Comparison of ENCODE assay signal across 42 mouse cellular contexts in genomic region chrX:165049929-165050328, GRCm38 (mm10). TPM values are rescaled to one million over a fixed set of nuclear protein-coding genes. Genes with fewer than 3 reads are reported as not detected.
"Had no signal": no experiment of that assay in that cellular context is flagged by ENCODE, and none has a peak within 500 bp of the region (broad histone marks: within the 10 kb centered on the region; RNA-seq: fewer than 3 reads in every experiment).

No protein-coding gene starts in this region.

- H3K4me1 ChIP-seq: heart, embryonic 10.5 days; heart, embryonic 12.5 days; hindbrain, embryonic 10.5 days; hindbrain, embryonic 12.5 days; intestine, embryonic 15.5 days; limb, embryonic 13.5 days; limb, embryonic 15.5 days had no signal

- DNase-seq: gastrocnemius, adult 2 months; gastrocnemius, postnatal 10 days; gastrocnemius, postnatal 25 days; heart, adult 18-20 months; heart, postnatal 10 days; heart, postnatal 4 days; kidney, adult 18-20 months; kidney, adult 8-10 months; kidney, postnatal 10 days; kidney, postnatal 36 days; layer of hippocampus, adult 9-11 months; layer of hippocampus, postnatal 36 days; left cerebral cortex, postnatal 4 days had no signal

- ATAC-seq: hindbrain, embryonic 16.5 days; inflammation-experienced regulatory T-cells, adult 6 months; intestine, embryonic 15.5 days; intestine, postnatal 0 days had no signal

- H3K27me3 ChIP-seq: heart, embryonic 12.5 days; hindbrain, embryonic 12.5 days; intestine, embryonic 15.5 days had no signal

- H3K9me3 ChIP-seq: heart, embryonic 10.5 days; heart, embryonic 12.5 days; hindbrain, embryonic 10.5 days; hindbrain, embryonic 12.5 days; intestine, embryonic 15.5 days; limb, embryonic 13.5 days; limb, embryonic 15.5 days had no signal

- H3K9ac ChIP-seq: heart, embryonic 12.5 days; hindbrain, embryonic 12.5 days; hindbrain, embryonic 14.5 days; intestine, embryonic 15.5 days; limb, embryonic 13.5 days; limb, embryonic 15.5 days had no signal

- H3K4me3 ChIP-seq: gastrocnemius, adult 2 months; heart, embryonic 10.5 days; heart, embryonic 12.5 days; hindbrain, embryonic 10.5 days; hindbrain, embryonic 12.5 days; intestine, embryonic 15.5 days; limb, embryonic 13.5 days; limb, embryonic 15.5 days had no signal

- H3K36me3 ChIP-seq: heart, embryonic 10.5 days; heart, embryonic 12.5 days; hindbrain, embryonic 10.5 days; hindbrain, embryonic 12.5 days; intestine, embryonic 15.5 days; limb, embryonic 13.5 days; limb, embryonic 15.5 days had no signal

- H3K27ac ChIP-seq: gastrocnemius, adult 2 months; heart, embryonic 10.5 days; hindbrain, embryonic 10.5 days; hindbrain, embryonic 12.5 days; hindbrain, embryonic 14.5 days; intestine, embryonic 15.5 days; limb, embryonic 13.5 days; limb, embryonic 15.5 days had no signal

- H3K4me2 ChIP-seq: heart, embryonic 12.5 days; hindbrain, embryonic 12.5 days; hindbrain, embryonic 14.5 days; intestine, embryonic 15.5 days; limb, embryonic 13.5 days; limb, embryonic 15.5 days had no signal

RNA-seq across cellular contexts. Expression of gene Gm17604, which starts 45.3 kb away (rescaled TPM):
- total RNA-seq: gastrocnemius, adult 2 months; gastrocnemius, postnatal 10 days; gastrocnemius, postnatal 25 days; gastrocnemius, postnatal 4 days; granulocyte monocyte progenitor cell, adult 5-6 weeks; heart, adult 18-20 months; heart, adult 8-10 months; heart, postnatal 10 days; heart, postnatal 25 days; heart, postnatal 4 days; layer of hippocampus, adult 18-20 months; layer of hippocampus, adult 8-10 months; layer of hippocampus, postnatal 14 days; layer of hippocampus, postnatal 36 days; left cerebral cortex, adult 18-20 months; left cerebral cortex, adult 8-10 months; left cerebral cortex, postnatal 10 days; left cerebral cortex, postnatal 25 days; left cerebral cortex, postnatal 4 days had no signal
- polyA plus RNA-seq: frontal cortex, adult 2 months; heart, embryonic 10.5 days; heart, embryonic 12.5 days; heart, embryonic 14.5 days; heart, embryonic 16.5 days; hindbrain, embryonic 10.5 days; hindbrain, embryonic 12.5 days; hindbrain, embryonic 14.5 days; hindbrain, embryonic 16.5 days; inflammation-experienced regulatory T-cells, adult 6 months; intestine, embryonic 15.5 days; intestine, postnatal 0 days; kidney, embryonic 14.5 days; kidney, embryonic 16.5 days; large intestine, adult 2 months; limb, embryonic 11.5 days; limb, embryonic 13.5 days; limb, embryonic 15.5 days had no signal
